Mouse (Mus musculus): ENCODE measurements around the gene Fgfr2.

Fgfr2 gene

GRCm38 (mm10) chr7:132236789-132237188, 886.4 kb downstream of the Fgfr2 start:
- no peak for DNase-seq (ENCODE audit: extremely low read depth, insufficient read length, low spot score)

GRCm38 (mm10) chr7:132234250-132234649, 888.9 kb downstream of the Fgfr2 start:
- DNase-seq (ENCODE audit: extremely low read depth, insufficient read length, low spot score): no peak

GRCm38 (mm10) chr7:132233732-132234131, 889.4 kb downstream of the Fgfr2 start:
- DNase-seq (ENCODE audit: extremely low read depth, insufficient read length, low spot score): no peak

- no peak for DNase-seq (ENCODE audit: extremely low read depth, insufficient read length, low spot score)
These were observed 890.2 kb downstream of the Fgfr2 start for GRCm38 (mm10) chr7:132232937-132233336.

- peak; percentile 16 for DNase-seq (ENCODE audit: extremely low read depth, insufficient read length, low spot score)
These were observed 891.7 kb downstream of the Fgfr2 start for GRCm38 (mm10) chr7:132231476-132231875.

- no peak for DNase-seq (ENCODE audit: extremely low read depth, insufficient read length, low spot score)
These were observed 892.2 kb downstream of the Fgfr2 start for GRCm38 (mm10) chr7:132230961-132231360.

- no peak for DNase-seq (ENCODE audit: extremely low read depth, insufficient read length, low spot score)
These were observed 896.0 kb downstream of the Fgfr2 start for GRCm38 (mm10) chr7:132227075-132227640.

- peak; percentile 16 for DNase-seq (ENCODE audit: extremely low read depth, insufficient read length, low spot score)
These were observed 896.6 kb downstream of the Fgfr2 start for GRCm38 (mm10) chr7:132226379-132227074.

GRCm38 (mm10) chr7:132223452-132224141, 899.6 kb downstream of the Fgfr2 start:
- no peak for DNase-seq (ENCODE audit: extremely low read depth, insufficient read length, low spot score)

GRCm38 (mm10) chr7:132214031-132214430, 909.1 kb downstream of the Fgfr2 start:
- DNase-seq (ENCODE audit: extremely low read depth, insufficient read length, low spot score): no peak

GRCm38 (mm10) chr7:132213460-132213859, 909.7 kb downstream of the Fgfr2 start:
- DNase-seq (ENCODE audit: extremely low read depth, insufficient read length, low spot score): peak; percentile 14

- no peak for DNase-seq (ENCODE audit: extremely low read depth, insufficient read length, low spot score)
These were observed 911.0 kb downstream of the Fgfr2 start for GRCm38 (mm10) chr7:132211920-132212701.

- no peak for DNase-seq (ENCODE audit: extremely low read depth, insufficient read length, low spot score)
These were observed 912.5 kb downstream of the Fgfr2 start for GRCm38 (mm10) chr7:132210616-132211015.

GRCm38 (mm10) chr7:132208946-132209651, 914.1 kb downstream of the Fgfr2 start:
- DNase-seq (ENCODE audit: extremely low read depth, insufficient read length, low spot score): no peak

- DNase-seq (ENCODE audit: extremely low read depth, insufficient read length, low spot score): no peak
These were observed 919.0 kb downstream of the Fgfr2 start for GRCm38 (mm10) chr7:132204073-132204612.

GRCm38 (mm10) chr7:132199686-132200085, 923.5 kb downstream of the Fgfr2 start:
- no peak for DNase-seq (ENCODE audit: extremely low read depth, insufficient read length, low spot score)

- DNase-seq (ENCODE audit: extremely low read depth, insufficient read length, low spot score): no peak
These were observed 924.3 kb downstream of the Fgfr2 start for GRCm38 (mm10) chr7:132198806-132199205.

- no peak for DNase-seq (ENCODE audit: extremely low read depth, insufficient read length, low spot score)
These were observed 925.2 kb downstream of the Fgfr2 start for GRCm38 (mm10) chr7:132197817-132198475.

GRCm38 (mm10) chr7:132196581-132196980, 926.6 kb downstream of the Fgfr2 start:
- DNase-seq (ENCODE audit: extremely low read depth, insufficient read length, low spot score): no peak

GRCm38 (mm10) chr7:132193606-132194005, 929.5 kb downstream of the Fgfr2 start:
- DNase-seq (ENCODE audit: extremely low read depth, insufficient read length, low spot score): no peak
